Mouse (Mus musculus) adrenal gland, postnatal 4 days (tissue): Measurements from ENCODE around the gene Arhgap1. TPM values are rescaled to one million over a fixed set of nuclear protein-coding genes. Genes with fewer than 3 reads are reported as not detected.

ENCODE experiments used
- DNase-seq, 2 experiments: peaks; one replicate each; pipeline ENCODE4 v3.0.0; 2021 to 2022; ENCODE audit warnings: low spot score in 2 of 2, mixed read lengths in 2 of 2
- total RNA-seq, 2 experiments: library from RNA; stranded (reverse); gene quantifications; 2 replicates each; pipeline ENCODE4 v1.2.3; 2021

Gene Arhgap1
- total RNA-seq, 2 experiments from 2014 or later, result 89.4 to 90.6 TPM

DNA sequence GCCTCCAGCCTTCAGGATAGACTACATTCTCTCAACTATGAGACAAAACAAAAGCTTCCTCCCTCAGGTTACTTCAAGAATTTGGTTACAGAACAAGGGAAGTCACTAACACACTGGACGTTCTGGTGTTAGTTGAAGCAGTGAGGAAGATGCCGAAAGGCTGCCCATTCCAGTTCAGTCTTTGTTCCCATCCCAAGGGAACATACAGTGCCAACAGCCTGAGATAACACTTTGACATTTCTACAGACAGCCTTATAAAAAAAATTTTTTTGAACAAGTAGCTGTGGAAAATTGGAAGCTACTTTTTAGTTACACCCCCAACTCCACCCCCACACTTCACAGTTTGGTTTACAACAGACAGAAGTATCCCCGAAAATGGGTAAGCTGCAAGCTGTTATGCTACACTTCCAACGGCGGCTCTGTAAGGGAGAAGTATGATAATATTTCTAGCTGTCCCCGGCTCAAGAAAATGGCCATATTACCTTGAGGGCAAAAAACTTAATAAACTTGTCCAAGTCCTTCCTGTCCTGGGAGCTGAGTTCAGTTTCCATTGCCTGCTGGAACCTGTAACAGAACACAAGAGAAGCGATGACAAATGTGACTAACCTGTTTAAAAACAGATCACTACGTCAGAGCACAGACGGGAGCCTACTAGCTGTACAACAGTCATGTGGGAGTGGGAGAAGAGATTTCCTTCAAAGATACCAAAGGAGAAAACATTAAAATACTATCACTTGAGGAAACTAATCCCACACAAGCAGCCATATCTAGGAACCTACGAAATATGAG, 46.0 kb downstream of the Arhgap1 start:
- no peak for DNase-seq

DNA sequence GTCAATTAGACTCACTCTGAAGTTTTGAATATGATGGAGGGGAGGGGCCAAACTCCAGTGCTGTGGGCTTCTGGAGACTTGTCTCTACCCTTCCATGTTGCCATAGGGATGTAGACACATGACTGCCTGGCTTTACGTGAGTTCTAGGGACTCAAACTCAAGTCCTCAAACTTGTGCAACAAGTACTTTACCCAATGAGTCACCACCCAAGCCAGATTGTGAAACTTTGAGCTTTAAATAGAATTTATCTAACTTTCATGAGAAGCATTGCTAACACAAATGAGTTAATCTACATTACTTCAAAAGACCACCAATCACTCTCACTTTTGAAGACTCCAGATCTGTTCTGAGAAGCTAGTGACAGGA, 46.5 kb downstream of the Arhgap1 start:
- no peak for DNase-seq

DNA sequence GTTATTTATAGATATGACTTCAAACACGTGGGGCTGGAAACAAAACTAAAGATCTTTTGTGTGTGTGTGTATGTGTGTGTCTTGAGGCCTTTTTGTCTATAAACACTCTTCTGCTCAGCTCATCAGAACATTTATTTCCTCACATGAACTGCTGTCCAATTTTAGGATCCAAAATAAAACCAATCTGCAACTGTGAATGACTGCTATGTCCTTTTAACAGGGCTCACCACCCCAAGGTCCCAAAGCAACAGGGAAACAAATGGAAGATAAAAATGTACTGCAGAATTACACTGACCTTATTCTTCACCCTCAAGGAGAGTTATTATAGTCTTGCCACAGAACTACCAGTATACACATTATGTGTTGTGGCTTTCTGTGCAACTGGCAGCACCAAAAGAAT, 49.6 kb downstream of the Arhgap1 start:
- DNase-seq, result no peak

DNA sequence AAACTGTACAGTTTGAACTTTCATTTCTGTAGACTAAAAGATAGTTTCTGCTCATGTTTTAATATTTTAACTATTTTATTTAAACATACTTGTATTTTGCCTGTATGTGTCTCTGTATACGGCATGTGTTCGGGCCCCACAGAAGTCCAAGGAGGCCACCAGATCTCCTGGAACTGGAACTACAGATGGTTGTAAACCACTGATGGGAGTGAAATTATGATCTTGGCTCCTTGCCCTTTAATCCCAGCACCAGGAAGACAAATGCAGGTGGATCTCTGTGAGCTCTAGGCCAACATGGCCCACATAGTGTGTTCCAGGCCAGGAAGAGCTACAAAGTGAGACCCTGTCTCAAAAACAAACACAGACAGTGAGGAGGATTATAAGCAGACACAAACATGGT, 51.7 kb downstream of the Arhgap1 start:
- no peak for DNase-seq

DNA sequence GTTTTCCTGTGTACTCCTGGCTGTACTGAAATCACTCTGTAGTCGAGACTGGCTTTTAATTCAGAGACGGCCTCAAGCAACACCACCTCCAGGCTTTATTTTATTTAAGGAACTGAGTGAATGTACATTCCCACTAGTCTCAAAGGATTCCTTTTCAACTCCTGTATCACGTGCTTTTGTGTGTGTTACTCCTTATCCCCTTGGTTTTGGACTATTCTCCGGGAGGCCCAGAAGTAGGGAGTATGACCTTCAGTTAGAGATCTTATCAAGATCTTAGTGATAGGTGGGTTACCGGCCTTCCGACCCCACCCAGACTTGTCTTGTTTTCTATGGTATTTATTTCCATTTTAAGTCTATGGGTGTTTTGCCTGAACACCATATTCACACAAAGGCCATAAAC, 56.1 kb downstream of the Arhgap1 start:
- no peak for DNase-seq

DNA sequence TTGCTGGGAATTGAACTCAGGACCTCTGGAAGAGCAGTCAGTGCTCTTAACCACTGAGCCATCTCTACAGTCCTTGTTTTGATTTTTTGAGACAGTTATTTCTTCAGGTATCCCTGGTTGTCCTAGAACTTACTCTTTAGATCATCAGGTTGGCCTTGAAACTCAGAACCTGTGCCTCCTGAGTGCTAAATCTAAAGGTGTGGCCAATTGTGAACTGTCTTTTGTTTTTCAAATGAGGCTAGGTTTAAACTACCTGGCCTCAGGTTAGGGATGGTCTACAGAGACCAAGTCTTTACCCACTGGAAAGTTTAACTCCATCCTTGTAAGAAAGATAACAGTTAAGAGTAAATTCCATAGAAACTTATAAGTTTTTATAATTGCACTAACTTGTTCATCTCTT, 56.8 kb downstream of the Arhgap1 start:
- no peak for DNase-seq

DNA sequence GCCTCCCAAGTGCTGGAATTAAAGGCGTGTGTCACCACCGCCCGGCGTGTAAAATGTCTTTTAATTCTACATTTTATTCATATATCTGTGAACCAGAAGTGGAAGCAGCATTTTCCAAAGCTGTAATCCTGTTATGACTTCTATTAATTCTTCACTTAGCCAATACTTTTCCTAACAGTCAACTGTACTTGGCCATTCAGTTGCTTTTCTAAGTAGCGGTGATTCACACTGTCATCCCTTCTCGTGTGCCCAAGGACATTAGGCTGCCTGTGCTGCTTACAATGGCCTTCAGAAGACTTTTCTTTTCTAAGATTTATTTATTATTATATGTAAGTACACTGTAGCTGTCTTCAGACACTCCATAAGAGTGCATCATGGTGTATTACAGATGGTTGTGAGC, 58.7 kb downstream of the Arhgap1 start:
- no peak for DNase-seq

DNA sequence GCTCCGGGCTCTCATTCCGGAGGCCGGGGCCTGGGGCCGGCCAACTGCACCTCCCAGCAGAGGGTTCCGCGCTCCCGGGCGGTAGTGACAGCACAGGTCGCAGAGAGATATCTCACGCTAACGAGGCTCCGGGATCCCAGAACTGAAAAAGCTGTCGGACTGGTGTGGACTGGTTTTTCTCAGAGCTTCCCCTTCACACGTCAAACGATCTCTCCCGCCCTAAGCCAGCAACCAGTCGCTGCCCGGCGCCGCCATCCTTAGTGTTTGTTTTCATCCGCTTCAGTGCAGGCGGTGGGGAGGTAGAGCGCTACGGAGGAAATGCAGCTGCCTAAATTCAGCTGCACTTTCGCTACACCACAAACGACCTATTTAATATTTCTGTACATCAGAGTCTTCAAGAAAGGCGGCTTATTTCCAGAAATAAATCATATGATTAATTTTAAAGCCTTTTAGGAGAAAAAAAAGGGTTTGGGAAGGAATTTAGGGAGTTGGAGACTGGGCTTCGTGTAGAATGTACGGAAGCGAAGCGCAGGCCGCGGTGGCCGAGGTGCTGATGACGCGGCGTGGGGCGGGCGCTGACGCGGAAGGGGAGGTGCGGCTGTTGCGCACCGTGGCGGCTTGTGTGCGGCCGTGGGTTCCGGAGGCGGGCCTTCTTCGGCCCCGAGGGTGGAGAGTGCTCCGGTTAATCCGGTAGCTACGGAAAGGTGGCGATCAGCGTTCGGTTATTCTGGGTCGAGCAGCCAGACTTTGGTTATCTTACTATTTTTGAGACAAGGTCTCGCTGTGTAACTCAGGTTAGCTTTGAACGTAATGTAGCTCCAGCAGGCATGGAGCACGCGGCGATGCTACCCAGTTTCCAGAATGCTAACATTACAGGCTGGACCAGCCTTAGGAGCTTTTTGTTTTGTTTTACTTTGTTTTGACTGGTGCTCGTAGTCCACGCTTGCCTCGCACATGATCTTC, 60.9 kb downstream of the Arhgap1 start, which contains the start of the genes Atg13 and Harbi1:
Atg13 (minus strand) TSS at position 305 of the 963 bp plus-strand sequence.
Harbi1 (plus strand) TSS at position 581 of the 963 bp plus-strand sequence.
- peak; percentile 84 to 87 for DNase-seq

DNA sequence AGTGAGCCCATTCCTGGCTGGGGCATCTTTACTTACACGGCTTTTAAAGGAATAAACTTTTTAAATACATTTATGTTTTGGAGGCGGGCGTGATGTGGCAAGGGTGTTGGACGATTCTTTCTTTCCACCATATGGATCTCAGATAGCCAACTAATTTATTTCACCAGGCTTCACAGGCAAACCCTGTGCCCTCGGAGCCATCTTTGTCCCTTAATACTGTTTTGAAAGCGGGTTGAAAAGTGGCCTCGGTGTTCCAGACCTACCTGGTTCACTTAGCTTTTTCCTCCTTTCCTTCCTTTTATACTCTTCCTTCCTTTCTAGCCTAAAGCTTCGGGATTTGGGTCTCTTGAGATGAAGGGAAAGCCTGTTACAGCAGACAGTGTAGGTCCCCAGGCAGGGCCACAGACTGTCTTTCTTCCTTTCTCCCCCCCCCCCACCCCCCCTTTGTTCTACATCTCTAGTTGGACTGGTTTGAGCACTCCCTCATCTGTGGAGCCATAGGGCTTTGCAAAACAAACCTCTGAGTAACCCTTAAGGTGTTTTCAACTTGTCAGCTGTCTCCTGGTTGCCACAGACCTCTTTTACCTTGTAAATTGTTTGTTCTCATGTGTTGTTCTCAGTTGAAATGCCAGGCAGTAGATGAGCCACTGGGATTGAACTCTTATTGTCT, 61.7 kb downstream of the Arhgap1 start:
- no peak for DNase-seq

DNA sequence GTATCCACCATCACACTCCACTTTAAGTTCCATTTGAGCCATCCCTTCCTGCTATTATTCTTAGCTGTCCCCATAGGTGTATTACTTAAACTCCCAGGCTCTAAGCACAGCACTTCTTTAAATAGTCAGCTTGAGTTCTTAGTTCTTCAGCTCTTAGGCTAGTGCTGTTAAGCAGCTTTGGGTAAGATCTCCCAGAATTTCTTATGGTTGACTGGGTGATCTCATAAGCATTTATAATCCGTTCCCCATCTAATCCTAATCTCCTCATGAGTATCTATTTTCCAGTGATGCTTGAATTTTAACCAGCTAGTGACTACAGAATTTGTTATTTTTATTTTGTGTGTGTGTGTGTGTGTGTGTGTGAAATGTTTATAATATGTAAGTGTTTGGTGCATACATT, 65.3 kb downstream of the Arhgap1 start:
- DNase-seq, result no peak

DNA sequence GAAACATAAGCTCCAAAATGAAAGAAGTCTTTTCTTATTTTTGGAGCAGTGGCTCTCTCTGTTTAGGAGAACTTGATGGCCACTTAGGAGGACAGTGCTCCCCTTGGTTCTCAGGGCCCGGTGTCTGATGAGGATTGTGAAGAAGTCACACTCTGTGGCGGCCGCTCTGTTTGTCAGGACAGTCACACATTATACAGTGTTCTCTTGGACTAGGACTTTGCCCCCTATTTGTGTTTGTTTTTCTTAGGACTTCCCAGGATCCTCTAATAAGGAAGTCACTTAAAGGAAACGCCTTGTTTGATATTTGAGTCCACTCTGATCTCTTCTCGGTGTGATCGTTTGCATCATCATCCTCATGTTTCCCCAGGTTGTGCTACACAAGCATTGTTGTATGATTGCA, 68.6 kb downstream of the Arhgap1 start:
- no peak for DNase-seq

Other genes with a start within 250 kb of the Arhgap1 start
- 10 to 100 TPM; 24.7 to 30.2 TPM for gene 1110051M20Rik, start 205.2 kb upstream of the Arhgap1 start, total RNA-seq
- 10 to 100 TPM; 10.9 to 14.2 TPM for gene Lrp4, start 192.3 kb upstream of the Arhgap1 start, total RNA-seq
- gene Ckap5, start 123.1 kb upstream of the Arhgap1 start, total RNA-seq, result 10 to 100 TPM; 62.1 to 70.1 TPM
- gene F2, start 13.4 kb upstream of the Arhgap1 start, total RNA-seq, result 100 to 1,000 TPM in 1 of 2 experiments, 1 to 10 TPM in 1; 4.0 to 135 TPM
- 10 to 100 TPM; 29.2 to 31.7 TPM for gene Zfp408, start 69 bp upstream of the Arhgap1 start, total RNA-seq
- 10 to 100 TPM; 62.3 to 64.2 TPM for gene Atg13, start 60.7 kb downstream of the Arhgap1 start, total RNA-seq
- gene Harbi1, start 61.0 kb downstream of the Arhgap1 start, total RNA-seq, result 10 to 100 TPM; 13.5 to 14.6 TPM
- 10 to 100 TPM; 37.3 to 40.9 TPM for gene Ambra1, start 80.3 kb downstream of the Arhgap1 start, total RNA-seq